Mouse (Mus musculus) left cerebral cortex, adult 18-20 months (tissue): ENCODE data around the gene Ptpn11. TPM values are rescaled to one million over a fixed set of nuclear protein-coding genes. Genes with fewer than 3 reads are reported as not detected.

ENCODE experiments used
- DNase-seq, 2 experiments: peaks; one replicate each; pipeline ENCODE4 v3.0.0; 2021 to 2022; ENCODE audit warnings: low spot score in 2 of 2, mixed read lengths in 1 of 2
- total RNA-seq, 2 experiments: library from RNA; stranded (reverse); gene quantifications; 2 replicates each; pipeline ENCODE4 v1.2.3; 2021

The Ptpn11 gene
- total RNA-seq, 2 experiments from 2014 or later: 96.8 to 105 TPM

DNA sequence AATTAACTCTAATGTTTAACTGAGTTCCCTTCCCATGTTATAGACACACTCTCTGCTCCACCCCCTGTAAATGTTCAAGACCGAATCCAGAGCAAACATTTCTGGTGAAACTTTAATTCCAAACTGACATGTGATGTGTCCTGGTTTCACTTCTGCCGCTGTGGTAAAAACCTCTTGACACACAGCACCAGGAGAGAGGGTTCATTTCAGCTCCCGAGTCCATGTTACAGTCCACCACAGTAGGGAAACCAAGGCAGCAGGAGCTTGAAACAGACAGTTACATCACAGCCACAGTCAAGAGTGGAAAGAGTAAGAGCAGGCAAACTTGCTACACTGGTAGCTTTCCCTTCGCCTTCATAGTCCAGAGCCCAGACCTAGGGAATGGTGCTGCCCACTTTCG, 94.5 kb downstream of the Ptpn11 start:
- DNase-seq: no peak

DNA sequence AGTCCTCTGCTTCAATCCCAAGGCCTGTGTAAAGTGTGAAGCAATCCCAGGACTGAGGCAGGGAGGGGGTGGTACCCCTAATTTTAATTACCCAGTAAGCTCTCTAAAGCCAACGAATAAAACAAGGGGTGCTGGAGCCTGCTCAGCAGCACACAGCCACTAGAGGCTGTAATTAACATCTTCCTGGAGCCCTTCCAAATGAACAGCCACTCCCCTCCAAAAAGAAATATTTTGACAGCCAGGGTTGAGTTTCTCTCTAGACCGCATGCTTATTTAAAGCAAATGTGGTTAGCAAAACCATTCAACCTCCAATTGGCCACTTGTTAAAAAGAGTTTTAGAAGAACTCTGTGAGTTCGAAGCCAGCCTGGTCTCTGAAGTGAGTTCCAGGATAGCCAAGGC, 97.9 kb downstream of the Ptpn11 start:
- DNase-seq: no peak

DNA sequence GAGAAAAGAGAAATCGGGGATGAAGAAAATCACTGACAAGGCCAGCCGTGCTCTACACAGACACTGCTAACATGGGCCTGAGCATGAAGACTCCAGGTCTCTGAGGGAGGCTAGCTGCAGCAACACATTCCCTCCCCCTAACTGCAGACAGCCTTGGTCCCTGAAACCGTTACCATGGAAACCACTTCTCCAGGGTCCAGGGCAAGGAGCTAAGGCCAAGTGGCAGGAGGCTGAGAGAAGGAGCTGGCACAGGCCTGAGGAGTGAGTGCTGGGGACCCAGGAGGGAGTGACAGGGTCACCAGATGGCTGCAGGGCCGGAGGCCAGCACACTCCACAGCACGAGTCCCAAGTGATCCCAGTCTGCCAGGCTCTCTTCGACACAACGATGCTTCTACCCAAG, 101.5 kb downstream of the Ptpn11 start:
- no peak for DNase-seq

GRCm38 (mm10) chr5:121087733-121088132, 103.5 kb downstream of the Ptpn11 start:
- no peak for DNase-seq

DNA sequence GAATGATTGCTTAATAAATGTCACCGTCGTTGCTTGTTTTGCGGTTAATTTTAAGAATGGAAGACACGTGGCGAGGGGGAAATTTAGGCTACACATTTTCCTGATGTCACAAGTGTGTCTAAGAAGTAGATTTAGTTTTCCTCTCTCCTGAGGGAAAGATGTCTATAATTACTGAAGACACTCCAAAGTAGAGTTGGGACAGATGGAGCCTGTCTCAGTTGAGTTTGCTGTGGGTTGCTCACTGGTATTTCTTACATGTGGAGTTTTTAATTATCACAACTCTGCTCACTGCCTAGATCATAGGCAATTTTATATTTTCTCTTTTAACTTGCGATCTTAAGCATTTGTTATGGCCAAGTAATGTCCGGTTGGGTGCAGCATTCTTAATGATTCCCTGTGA, 108.6 kb downstream of the Ptpn11 start:
- DNase-seq: no peak

- DNase-seq: no peak
Observed at GRCm38 (mm10) chr5:121081754-121082153, 109.4 kb downstream of the Ptpn11 start.

Other genes with a start within 250 kb of the Ptpn11 start
- gene Rph3a, start 181.3 kb downstream of the Ptpn11 start, total RNA-seq: 100 to 1,000 TPM; 309 to 328 TPM
- gene Rpl6, start 13.1 kb upstream of the Ptpn11 start, total RNA-seq: 100 to 1,000 TPM; 457 to 473 TPM
- 100 to 1,000 TPM; 163 to 164 TPM for gene Hectd4, start 28.8 kb upstream of the Ptpn11 start, total RNA-seq
- gene Trafd1, start 194.2 kb upstream of the Ptpn11 start, total RNA-seq: 10 to 100 TPM; 79.9 to 84.4 TPM
- gene Naa25, start 206.5 kb upstream of the Ptpn11 start, total RNA-seq: 10 to 100 TPM; 43.2 to 43.4 TPM